Mouse (Mus musculus) forebrain, embryonic 13.5 days (tissue): ENCODE measurements around the gene Tmem128. TPM values are rescaled to one million over a fixed set of nuclear protein-coding genes. Genes with fewer than 3 reads are reported as not detected.

ENCODE experiments used
- ATAC-seq: fragments of 200-750 bp; cut with Nextera tagmentation; 2 replicates; pipeline ENCODE4 v1.8.0; 2017
- H3K27ac ChIP-seq: fragments of 300-500 bp; sonication (generic); 2 replicates; pipeline ENCODE4 v1.5.1; 2015; ENCODE audit warnings: inconsistent platforms, mild to moderate bottlenecking, moderate library complexity
- H3K27me3 ChIP-seq: fragments of 300-500 bp; sonication (generic); 2 replicates; pipeline ENCODE4 v1.6.1; 2015; ENCODE audit warnings: mild to moderate bottlenecking, inconsistent platforms
- H3K36me3 ChIP-seq: fragments of 300-500 bp; sonication (generic); 2 replicates; pipeline ENCODE4 v1.6.1; 2015; ENCODE audit warnings: mild to moderate bottlenecking, inconsistent platforms; ENCODE audit not compliant: poor library complexity, severe bottlenecking
- H3K4me1 ChIP-seq: fragments of 300-500 bp; sonication (generic); 2 replicates; pipeline ENCODE4 v1.6.1; 2015; ENCODE audit warnings: inconsistent platforms
- H3K4me2 ChIP-seq: fragments of 300-500 bp; sonication (generic); 2 replicates; pipeline ENCODE4 v1.6.1; 2015; ENCODE audit warnings: inconsistent platforms, mild to moderate bottlenecking, moderate library complexity
- H3K4me3 ChIP-seq: fragments of 300-500 bp; sonication (generic); 2 replicates; pipeline ENCODE4 v1.5.1; 2015; ENCODE audit warnings: mild to moderate bottlenecking, inconsistent platforms
- H3K9ac ChIP-seq: fragments of 300-500 bp; sonication (generic); 2 replicates; pipeline ENCODE4 v1.6.1; 2015; ENCODE audit warnings: mild to moderate bottlenecking, inconsistent platforms
- H3K9me3 ChIP-seq: fragments of 300-500 bp; sonication (generic); replicated peaks from 2 replicates; pipeline ENCODE4 v1.6.1; 2016; ENCODE audit warnings: inconsistent platforms
- WGBS: fragments of 180-500 bp; shearing (Covaris S2); methylation state at CpG from one replicate; pipeline ENCODE4 v1.1.7; 2015; 5-methylcytosine and 5-hydroxymethylcytosine counted together
- polyA plus RNA-seq: library from polyadenylated mRNA; unstranded; fragments of >200 nt; fragmentation: Nextera tagmentation; extraction: Ambion mirVana; gene quantifications from 2 replicates; pipeline ENCODE4 v1.2.1, GENCODE M21; 2015

Gene Tmem128
- polyA plus RNA-seq, 1 experiment from 2014 or later: 99.2 TPM

DNA sequence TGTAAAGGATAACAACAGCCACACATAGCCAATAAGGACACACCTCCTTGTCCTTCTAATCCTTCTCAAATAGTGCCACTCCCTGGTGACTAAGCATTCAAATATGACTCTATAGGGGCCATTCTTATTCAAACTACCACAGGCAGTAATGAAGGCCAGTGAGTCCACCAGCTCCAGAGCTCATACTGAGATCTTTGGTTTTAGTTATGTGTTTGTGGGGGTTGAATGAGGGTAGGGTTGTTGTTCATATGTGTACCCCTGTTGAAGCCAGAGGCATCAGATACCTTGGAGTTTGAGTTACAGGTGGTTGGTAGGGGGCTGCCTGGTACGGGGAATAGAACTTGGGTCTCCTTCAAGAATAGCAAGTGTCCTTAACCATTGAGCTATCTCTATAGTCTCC, 3.4 kb upstream of the Tmem128 start:
- Histone ChIP-seq H3K4me1 (peaks cover 8% of the 10 kb centered on the region), H3K27ac (no peak overlapping the region), H3K4me3 (no peak overlapping the region), H3K27me3 (no peaks in the 10 kb centered on the region), H3K9ac (no peak overlapping the region), H3K9me3 (no peaks in the 10 kb centered on the region), H3K4me2 (no peak overlapping the region), H3K36me3 (no peaks in the 10 kb centered on the region)
- 100% methylated on average over 1 of the region's 1 CpGs for WGBS
- no peak for ATAC-seq

DNA sequence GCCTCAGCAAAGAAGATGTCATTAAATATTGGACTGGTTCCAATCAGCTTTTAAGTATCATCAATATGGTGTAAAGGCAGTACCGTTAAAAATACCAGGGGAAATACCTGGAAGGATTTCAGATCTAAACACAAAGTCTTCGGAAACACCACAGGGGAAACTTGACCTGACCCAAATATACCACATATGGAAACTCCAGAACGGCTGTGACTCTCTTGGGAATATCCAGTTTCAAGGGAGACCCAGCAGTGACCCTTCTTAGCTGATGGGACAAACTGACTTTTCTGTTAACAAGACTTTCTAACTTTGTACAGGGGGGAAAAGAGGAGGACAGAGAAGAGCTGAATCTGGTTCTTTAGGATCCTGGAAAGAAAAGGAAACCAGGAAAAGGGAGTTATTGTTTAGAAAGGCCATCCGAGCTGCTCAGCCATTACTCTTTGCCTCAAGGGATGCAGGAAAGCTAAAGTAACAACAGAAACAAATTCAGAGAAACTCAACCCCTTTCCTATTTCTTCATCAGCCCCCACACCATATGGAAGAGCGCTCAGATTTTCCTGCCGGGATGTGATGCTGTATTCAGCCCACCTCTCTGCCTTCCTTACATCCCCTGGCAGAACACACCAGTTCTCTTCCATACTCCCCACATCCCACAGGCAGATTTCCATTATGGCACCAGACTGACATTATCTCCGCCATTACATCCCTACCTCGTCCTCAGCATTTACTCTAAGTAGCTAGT, 1.8 kb upstream of the Tmem128 start:
- no peak for ATAC-seq
- Histone ChIP-seq H3K4me1 (peaks cover 8% of the 10 kb centered on the region), H3K9ac (no peak overlapping the region), H3K36me3 (peaks cover 10% of the 10 kb centered on the region), H3K4me3 (no peak overlapping the region), H3K4me2 (no peak overlapping the region), H3K27ac (no peak overlapping the region), H3K9me3 (no peaks in the 10 kb centered on the region), H3K27me3 (no peaks in the 10 kb centered on the region)
- WGBS: 88% methylated on average over 8 of the region's 8 CpGs

DNA sequence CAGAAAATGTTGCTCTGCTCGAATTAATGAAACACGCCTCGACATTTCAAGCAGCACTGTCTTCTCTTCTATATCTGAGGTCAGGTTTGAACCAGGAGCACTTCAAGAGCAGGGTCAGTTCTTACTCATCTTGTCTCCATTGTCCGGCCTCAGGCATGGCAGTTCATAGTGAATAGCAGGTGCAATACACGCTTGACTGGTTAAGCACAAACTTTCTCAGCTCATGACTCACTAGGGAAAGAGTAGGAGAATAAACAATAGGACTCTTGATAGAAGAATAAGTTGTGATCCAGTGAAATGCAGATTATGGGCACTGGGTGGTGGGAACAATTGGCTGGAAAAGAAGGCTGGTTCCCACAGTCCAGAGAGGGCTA, 1.2 kb upstream of the Tmem128 start:
- Histone ChIP-seq H3K4me3 (no peak overlapping the region), H3K27me3 (no peaks in the 10 kb centered on the region), H3K9ac (no peak overlapping the region), H3K27ac (no peak overlapping the region), H3K4me1 (peaks cover 8% of the 10 kb centered on the region), H3K9me3 (no peaks in the 10 kb centered on the region), H3K36me3 (peaks cover 15% of the 10 kb centered on the region), H3K4me2 (no peak overlapping the region)
- no peak for ATAC-seq
- 84% methylated on average over 5 of the region's 5 CpGs for WGBS

DNA sequence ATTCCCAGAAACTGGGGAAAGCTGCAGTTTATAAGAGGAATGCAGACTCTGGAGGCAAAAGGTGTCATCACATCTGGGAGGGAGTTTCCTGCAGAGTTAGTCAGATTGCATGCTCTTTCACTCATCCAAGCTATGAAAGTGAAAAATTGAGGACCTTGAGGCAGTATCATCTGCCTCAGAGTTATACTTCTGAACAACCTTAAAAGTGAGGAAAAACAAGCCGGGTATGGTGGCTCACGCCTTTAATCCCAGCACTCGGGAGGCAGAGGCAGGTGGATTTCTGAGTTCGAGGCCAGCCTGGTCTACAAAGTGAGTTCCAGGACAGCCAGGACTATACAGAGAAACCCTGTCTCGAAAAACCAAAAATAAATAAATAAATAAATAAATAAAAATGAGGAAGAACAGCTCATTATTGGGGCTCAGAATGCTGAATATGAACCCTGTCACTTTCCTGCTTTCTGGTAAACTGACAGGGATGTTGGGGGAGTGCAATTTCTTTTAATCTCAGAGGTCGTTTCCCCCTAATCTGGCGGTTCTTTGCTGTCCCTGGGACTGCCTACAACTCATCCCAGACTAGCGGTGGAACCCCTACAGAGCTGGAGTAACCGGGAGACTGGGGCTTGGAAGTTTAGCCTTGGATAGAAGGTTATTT, 404 bp upstream of the Tmem128 start:
- peak; percentile 6 for ATAC-seq
- peak overlapping the region; percentile 75 for H3K4me2 ChIP-seq
- peak overlapping the region; percentile 74 for H3K27ac ChIP-seq
- H3K9ac ChIP-seq: peak overlapping the region; percentile 89
- no peaks in the 10 kb centered on the region for H3K9me3 ChIP-seq
- H3K4me3 ChIP-seq: peak overlapping the region; percentile 86
- WGBS: 42% methylated on average over 9 of the region's 9 CpGs
- no peaks in the 10 kb centered on the region for H3K27me3 ChIP-seq
- H3K4me1 ChIP-seq: peaks cover 8% of the 10 kb centered on the region
- H3K36me3 ChIP-seq: peaks cover 23% of the 10 kb centered on the region

DNA sequence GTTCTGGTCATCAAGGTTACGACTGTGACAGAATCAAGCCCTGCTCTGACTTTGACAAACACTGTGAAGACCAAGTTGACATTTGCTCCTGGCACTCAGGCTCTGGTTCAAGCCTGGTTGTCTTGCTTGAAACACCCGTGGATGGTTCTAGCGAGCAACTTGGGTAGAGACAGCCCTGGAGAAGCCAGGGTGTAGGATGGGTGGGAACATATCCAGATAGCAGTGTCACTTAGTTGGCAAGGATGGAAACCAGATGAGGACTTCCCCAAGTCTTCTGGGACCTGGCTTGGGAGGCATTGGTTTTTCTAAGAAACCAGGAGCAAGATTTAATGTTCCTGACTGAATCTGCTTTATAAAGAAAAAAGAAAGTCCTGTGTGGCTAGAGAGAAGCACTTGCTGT, 11.0 kb downstream of the Tmem128 start:
- H3K9me3 ChIP-seq: no peaks in the 10 kb centered on the region
- no peak overlapping the region for H3K9ac ChIP-seq
- peaks cover 29% of the 10 kb centered on the region for H3K27me3 ChIP-seq
- no peak overlapping the region for H3K4me3 ChIP-seq
- no peak for ATAC-seq
- 89% methylated on average over 3 of the region's 3 CpGs for WGBS
- peaks cover 44% of the 10 kb centered on the region for H3K36me3 ChIP-seq
- H3K4me2 ChIP-seq: no peak overlapping the region
- no peak overlapping the region for H3K27ac ChIP-seq
- H3K4me1 ChIP-seq: no peaks in the 10 kb centered on the region

DNA sequence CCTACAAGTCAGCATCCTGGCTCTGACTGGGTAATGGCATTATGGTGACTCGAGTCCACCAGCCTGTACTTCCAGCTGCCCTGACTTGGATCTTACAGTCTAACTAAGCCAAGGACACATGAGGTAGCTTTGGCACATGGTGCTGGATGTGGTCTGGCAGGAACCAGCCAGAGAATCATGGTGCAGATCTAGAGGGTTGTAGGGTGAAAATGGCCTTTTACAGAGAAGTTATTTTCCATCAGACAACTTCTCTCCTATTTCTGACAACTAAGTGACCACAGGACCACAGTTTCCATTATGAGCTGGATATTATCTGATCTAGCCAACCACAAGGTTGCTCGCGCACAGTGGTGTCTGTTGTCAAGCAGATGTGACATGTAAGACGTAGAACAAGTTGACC, 13.8 kb downstream of the Tmem128 start:
- H3K4me2 ChIP-seq: no peak overlapping the region
- H3K36me3 ChIP-seq: peaks cover 22% of the 10 kb centered on the region
- H3K27ac ChIP-seq: no peak overlapping the region
- H3K4me1 ChIP-seq: peaks cover 17% of the 10 kb centered on the region
- H3K9me3 ChIP-seq: no peaks in the 10 kb centered on the region
- peaks cover 57% of the 10 kb centered on the region for H3K27me3 ChIP-seq
- no peak for ATAC-seq
- WGBS: 93% methylated on average over 4 of the region's 4 CpGs
- H3K9ac ChIP-seq: no peak overlapping the region
- H3K4me3 ChIP-seq: no peak overlapping the region

DNA sequence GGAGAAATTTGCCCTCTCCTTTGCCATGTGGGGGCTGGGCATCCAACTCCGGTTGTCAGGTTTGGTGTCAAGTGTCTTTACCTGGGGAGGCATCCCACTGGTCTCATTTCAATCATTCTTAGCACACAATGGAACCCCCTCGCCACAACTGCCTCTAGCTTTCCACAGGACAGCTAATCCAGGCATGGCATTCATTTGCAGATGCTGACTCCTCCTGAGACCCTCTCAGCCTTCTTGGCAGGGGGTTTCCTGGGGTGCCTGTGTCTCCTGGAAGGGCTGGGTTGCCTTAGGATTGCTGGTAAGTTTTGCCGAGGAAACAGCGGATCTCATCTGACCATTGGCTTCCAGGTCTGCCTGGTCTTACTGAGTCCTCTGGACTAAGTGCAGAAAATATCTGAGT, 15.8 kb downstream of the Tmem128 start, which contains the start of gene Otop1:
Gene Otop1 (plus strand): TSS at position 202 of the 400 bp plus-strand sequence.
- Histone ChIP-seq H3K27me3 (peaks cover 76% of the 10 kb centered on the region), H3K36me3 (peaks cover 10% of the 10 kb centered on the region), H3K4me2 (peak within 1 kb of the TSS; percentile 60), H3K9me3 (no peaks in the 10 kb centered on the region), H3K9ac (no peak within 1 kb of the TSS), H3K4me3 (peak within 1 kb of the TSS; percentile 33), H3K4me1 (peaks cover 17% of the 10 kb centered on the region), H3K27ac (no peak within 1 kb of the TSS)
- WGBS: 2% methylated on average over 4 of the region's 4 CpGs
- ATAC-seq: no peak

DNA sequence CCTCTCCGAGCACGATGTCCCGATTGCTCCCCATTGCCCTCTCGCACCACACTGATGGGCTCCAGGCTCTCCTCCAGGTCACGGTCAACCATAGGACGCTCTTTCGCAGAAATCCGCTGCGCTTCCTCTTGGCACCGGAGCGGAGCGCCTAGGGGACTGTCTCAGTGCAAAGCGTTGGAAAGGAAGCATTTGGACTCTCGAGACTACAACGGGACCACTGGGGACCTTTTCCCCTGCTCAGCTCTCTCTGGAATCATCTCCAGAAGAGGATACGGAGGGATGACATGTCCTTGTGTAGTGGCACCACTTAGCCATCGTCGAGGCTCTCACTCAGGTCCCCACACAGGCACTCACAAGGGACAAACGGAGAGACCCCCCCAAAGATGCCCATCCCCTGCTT, 16.5 kb downstream of the Tmem128 start:
- H3K4me3 ChIP-seq: peak overlapping the region; percentile 19; the same call in 1 of the 2 replicates
- H3K36me3 ChIP-seq: peaks cover 4% of the 10 kb centered on the region
- WGBS: under 1% methylated on average over 19 of the region's 19 CpGs
- H3K9me3 ChIP-seq: no peaks in the 10 kb centered on the region
- ATAC-seq: no peak
- no peak overlapping the region for H3K27ac ChIP-seq
- no peak overlapping the region for H3K9ac ChIP-seq
- peaks cover 78% of the 10 kb centered on the region for H3K27me3 ChIP-seq
- H3K4me1 ChIP-seq: peaks cover 17% of the 10 kb centered on the region
- H3K4me2 ChIP-seq: peak overlapping the region; percentile 60

DNA sequence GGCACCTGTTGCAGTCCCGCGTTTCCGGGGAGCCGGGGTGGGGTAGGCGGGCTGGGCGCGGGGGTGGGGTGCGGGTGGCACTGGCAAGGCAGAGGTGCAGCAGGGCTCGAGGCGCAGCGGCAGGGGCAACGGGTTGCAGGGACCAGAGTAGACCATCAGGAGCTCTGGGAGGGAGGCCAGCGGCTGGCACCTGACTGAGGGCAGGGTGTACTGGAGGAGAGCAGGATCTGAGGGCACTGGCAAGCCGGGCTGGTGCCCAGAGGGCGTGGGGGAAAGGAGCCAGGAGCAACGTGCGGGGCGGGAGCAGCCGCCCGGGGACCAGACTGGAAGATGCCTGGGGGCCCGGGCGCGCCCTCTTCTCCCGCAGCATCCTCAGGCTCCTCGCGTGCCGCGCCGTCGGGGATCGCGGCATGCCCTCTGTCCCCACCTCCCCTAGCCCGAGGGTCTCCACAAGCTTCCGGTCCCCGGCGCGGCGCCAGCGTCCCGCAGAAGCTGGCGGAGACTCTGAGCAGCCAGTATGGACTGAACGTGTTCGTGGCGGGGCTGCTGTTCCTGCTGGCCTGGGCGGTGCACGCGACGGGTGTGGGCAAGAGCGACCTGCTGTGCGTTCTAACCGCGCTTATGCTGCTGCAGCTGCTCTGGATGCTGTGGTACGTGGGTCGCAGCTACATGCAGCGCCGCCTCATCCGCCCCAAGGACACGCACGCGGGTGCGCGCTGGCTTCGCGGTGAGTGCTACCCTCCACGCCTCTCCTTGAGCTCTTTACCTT, 17.3 kb downstream of the Tmem128 start:
- peaks cover 78% of the 10 kb centered on the region for H3K27me3 ChIP-seq
- H3K9ac ChIP-seq: peak overlapping the region; percentile 43; the same call in 1 of the 2 replicates
- H3K4me2 ChIP-seq: peak overlapping the region; percentile 60
- H3K27ac ChIP-seq: no peak overlapping the region
- H3K4me1 ChIP-seq: peaks cover 17% of the 10 kb centered on the region
- H3K4me3 ChIP-seq: peak overlapping the region; percentile 33
- under 1% methylated on average over 65 of the region's 65 CpGs for WGBS
- no peaks in the 10 kb centered on the region for H3K36me3 ChIP-seq
- no peaks in the 10 kb centered on the region for H3K9me3 ChIP-seq
- peak; percentile 46 for ATAC-seq

DNA sequence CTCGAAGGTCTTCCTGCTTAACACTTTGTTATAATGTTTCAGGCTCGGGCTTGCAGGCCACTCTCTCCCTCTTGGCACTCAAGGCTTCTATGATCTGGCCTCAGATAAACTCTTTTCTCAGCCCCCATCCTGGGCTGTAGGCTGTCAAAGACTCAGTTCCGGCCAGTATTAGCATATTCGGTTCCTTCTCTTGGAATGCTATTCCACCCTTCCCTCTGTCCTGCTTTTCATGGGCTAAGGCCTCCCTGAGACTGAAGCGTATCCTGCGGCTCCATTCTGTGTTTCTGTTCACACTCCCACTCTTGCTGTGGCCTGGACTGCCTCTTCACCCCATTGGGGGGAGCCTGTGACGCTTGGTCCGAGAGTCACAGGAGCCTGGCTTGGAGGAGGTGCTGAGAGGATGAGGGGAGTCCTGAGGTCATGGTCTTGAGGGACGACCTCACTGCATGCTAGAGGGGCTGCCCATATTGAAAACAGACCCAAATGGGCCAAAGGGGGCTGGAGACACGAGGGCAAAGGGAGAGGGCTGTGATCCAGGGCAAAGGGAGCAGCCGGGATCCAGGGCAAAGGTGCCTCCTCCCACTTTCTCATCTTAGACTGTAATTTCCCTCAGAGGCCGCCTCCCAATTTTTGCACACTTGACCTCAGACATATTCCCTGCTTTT, 18.1 kb downstream of the Tmem128 start:
- no peaks in the 10 kb centered on the region for H3K9me3 ChIP-seq
- H3K4me1 ChIP-seq: peaks cover 17% of the 10 kb centered on the region
- no peak overlapping the region for H3K9ac ChIP-seq
- ATAC-seq: no peak
- peak overlapping the region; percentile 60 for H3K4me2 ChIP-seq
- peak overlapping the region; percentile 33; the same call in 1 of the 2 replicates for H3K4me3 ChIP-seq
- H3K36me3 ChIP-seq: no peaks in the 10 kb centered on the region
- no peak overlapping the region for H3K27ac ChIP-seq
- 21% methylated on average over 12 of the region's 12 CpGs for WGBS
- H3K27me3 ChIP-seq: peaks cover 78% of the 10 kb centered on the region

DNA sequence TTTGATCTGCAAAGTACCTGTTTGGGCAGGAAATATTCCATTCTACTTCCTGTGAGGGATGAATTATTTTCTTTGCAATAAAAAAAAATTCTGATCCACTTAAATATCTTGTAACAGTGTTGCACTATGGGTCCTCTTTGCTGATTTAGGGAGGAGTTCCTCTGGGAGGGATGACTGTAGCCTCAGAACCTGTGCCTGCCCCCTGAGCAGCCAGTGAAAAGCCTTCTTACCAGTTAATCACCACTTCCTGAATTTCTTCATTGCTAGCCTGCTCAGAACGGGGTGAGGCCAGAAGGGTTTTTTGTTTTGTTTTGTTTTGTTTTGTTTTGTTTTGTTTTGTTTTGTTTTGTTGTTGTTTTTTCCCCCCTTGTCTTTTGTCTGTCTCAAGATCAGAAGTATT, 20.1 kb downstream of the Tmem128 start:
- H3K4me3 ChIP-seq: no peak overlapping the region
- no peak overlapping the region for H3K4me2 ChIP-seq
- H3K36me3 ChIP-seq: no peaks in the 10 kb centered on the region
- peaks cover 17% of the 10 kb centered on the region for H3K4me1 ChIP-seq
- no peak overlapping the region for H3K27ac ChIP-seq
- H3K9me3 ChIP-seq: no peaks in the 10 kb centered on the region
- no peak for ATAC-seq
- H3K27me3 ChIP-seq: peaks cover 58% of the 10 kb centered on the region
- WGBS: 39% methylated on average over 1 of the region's 1 CpGs
- no peak overlapping the region for H3K9ac ChIP-seq
